Mouse (Mus musculus): ENCODE measurements at regions not wholly inside any gene's neighbourhood (a gene's known extent, or its start where the extent isn't known, plus 50 kb on each side); places are given as distances from the start of the nearest gene placed in this dataset.

GRCm38 (mm10) chr15:43926034-43926433 lies 3791.9 kb downstream of the 9330182O14Rik start:
- no peak for TF ChIP-seq CTCF (conservative IDR thresholded peaks at IDR 0.05; ENCODE audit: low read length)
- TF ChIP-seq POU5F1 (IDR thresholded peaks at IDR 0.05; ENCODE audit: borderline replicate concordance, low read length), result no peak
- no peak for TF ChIP-seq NANOG (IDR thresholded peaks at IDR 0.05; ENCODE audit: borderline replicate concordance, low read length)
- no peaks in the 10 kb centered on the region for H3K4me1 ChIP-seq (replicated peaks; ENCODE audit: low read depth, low read length)
- H3K4me3 ChIP-seq (replicated peaks; ENCODE audit: low read length), result no peak overlapping the region
- H3K27me3 ChIP-seq (ENCODE audit: insufficient read depth, low read length), result no peaks in the 10 kb centered on the region
- no peaks in the 10 kb centered on the region for H3K36me3 ChIP-seq (ENCODE audit: insufficient read depth, low read length)
- H3K9me3 ChIP-seq (ENCODE audit: low read length), result no peaks in the 10 kb centered on the region

- H3K27me3 ChIP-seq (ENCODE audit: insufficient read depth, low read length), result no peaks in the 10 kb centered on the region
- H3K4me3 ChIP-seq (replicated peaks; ENCODE audit: low read length), result no peak overlapping the region
- no peaks in the 10 kb centered on the region for H3K4me1 ChIP-seq (replicated peaks; ENCODE audit: low read depth, low read length)
- TF ChIP-seq POU5F1 (IDR thresholded peaks at IDR 0.05; ENCODE audit: borderline replicate concordance, low read length), result no peak
- no peak for TF ChIP-seq CTCF (conservative IDR thresholded peaks at IDR 0.05; ENCODE audit: low read length)
- H3K9me3 ChIP-seq (ENCODE audit: low read length), result no peaks in the 10 kb centered on the region
- no peaks in the 10 kb centered on the region for H3K36me3 ChIP-seq (ENCODE audit: insufficient read depth, low read length)
Observed at GRCm38 (mm10) chr15:43933608-43934007, 3799.4 kb downstream of the 9330182O14Rik start.

- H3K9me3 ChIP-seq (ENCODE audit: low read length), result no peaks in the 10 kb centered on the region
Observed at GRCm38 (mm10) chr15:43940424-43940823, 3806.3 kb downstream of the 9330182O14Rik start.

GRCm38 (mm10) chr15:43940905-43941304 lies 3806.7 kb downstream of the 9330182O14Rik start:
- Histone ChIP-seq H3K36me3 (ENCODE audit: insufficient read depth, low read length) (no peaks in the 10 kb centered on the region), H3K4me1 (replicated peaks; ENCODE audit: low read depth, low read length) (no peaks in the 10 kb centered on the region), H3K27me3 (ENCODE audit: insufficient read depth, low read length) (no peaks in the 10 kb centered on the region)

More at GRCm38 (mm10) chr15:43940424-43940823, 3806.3 kb downstream of the 9330182O14Rik start:
- Histone ChIP-seq H3K4me1 (replicated peaks; ENCODE audit: low read depth, low read length) (no peaks in the 10 kb centered on the region), H3K4me3 (replicated peaks; ENCODE audit: low read length) (no peak overlapping the region), H3K27me3 (ENCODE audit: insufficient read depth, low read length) (no peaks in the 10 kb centered on the region), H3K36me3 (ENCODE audit: insufficient read depth, low read length) (no peaks in the 10 kb centered on the region)
- TF ChIP-seq CTCF (conservative IDR thresholded peaks at IDR 0.05; ENCODE audit: low read length), result no peak
- no peak for TF ChIP-seq NANOG (IDR thresholded peaks at IDR 0.05; ENCODE audit: borderline replicate concordance, low read length)
- TF ChIP-seq POU5F1 (IDR thresholded peaks at IDR 0.05; ENCODE audit: borderline replicate concordance, low read length), result no peak

GRCm38 (mm10) chr15:43942002-43942660 lies 3808.0 kb downstream of the 9330182O14Rik start:
- no peaks in the 10 kb centered on the region for H3K36me3 ChIP-seq (ENCODE audit: insufficient read depth, low read length)
- no peaks in the 10 kb centered on the region for H3K9me3 ChIP-seq (ENCODE audit: low read length)
- no peak overlapping the region for H3K4me3 ChIP-seq (replicated peaks; ENCODE audit: low read length)
- H3K27me3 ChIP-seq (ENCODE audit: insufficient read depth, low read length), result no peaks in the 10 kb centered on the region
- no peak for TF ChIP-seq NANOG (IDR thresholded peaks at IDR 0.05; ENCODE audit: borderline replicate concordance, low read length)
- no peak for TF ChIP-seq CTCF (conservative IDR thresholded peaks at IDR 0.05; ENCODE audit: low read length)
- no peak for TF ChIP-seq POU5F1 (IDR thresholded peaks at IDR 0.05; ENCODE audit: borderline replicate concordance, low read length)
- no peaks in the 10 kb centered on the region for H3K4me1 ChIP-seq (replicated peaks; ENCODE audit: low read depth, low read length)

More at GRCm38 (mm10) chr15:43940905-43941304, 3806.7 kb downstream of the 9330182O14Rik start:
- H3K9me3 ChIP-seq (ENCODE audit: low read length), result no peaks in the 10 kb centered on the region
- TF ChIP-seq NANOG (IDR thresholded peaks at IDR 0.05; ENCODE audit: borderline replicate concordance, low read length) (no peak), CTCF (conservative IDR thresholded peaks at IDR 0.05; ENCODE audit: low read length) (no peak), POU5F1 (IDR thresholded peaks at IDR 0.05; ENCODE audit: borderline replicate concordance, low read length) (no peak)
- H3K4me3 ChIP-seq (replicated peaks; ENCODE audit: low read length), result no peak overlapping the region

- H3K4me3 ChIP-seq (replicated peaks; ENCODE audit: low read length), result no peak overlapping the region
- no peaks in the 10 kb centered on the region for H3K27me3 ChIP-seq (ENCODE audit: insufficient read depth, low read length)
- peaks cover 4% of the 10 kb centered on the region for H3K4me1 ChIP-seq (replicated peaks; ENCODE audit: low read depth, low read length)
- no peaks in the 10 kb centered on the region for H3K9me3 ChIP-seq (ENCODE audit: low read length)
- no peaks in the 10 kb centered on the region for H3K36me3 ChIP-seq (ENCODE audit: insufficient read depth, low read length)
- no peak for TF ChIP-seq NANOG (IDR thresholded peaks at IDR 0.05; ENCODE audit: borderline replicate concordance, low read length)
- TF ChIP-seq POU5F1 (IDR thresholded peaks at IDR 0.05; ENCODE audit: borderline replicate concordance, low read length), result no peak
- TF ChIP-seq CTCF (conservative IDR thresholded peaks at IDR 0.05; ENCODE audit: low read length), result no peak
Observed at GRCm38 (mm10) chr15:43984991-43985390, 3850.8 kb downstream of the 9330182O14Rik start.

- H3K27me3 ChIP-seq (ENCODE audit: insufficient read depth, low read length), result no peaks in the 10 kb centered on the region
- H3K4me1 ChIP-seq (replicated peaks; ENCODE audit: low read depth, low read length), result no peaks in the 10 kb centered on the region
- no peaks in the 10 kb centered on the region for H3K9me3 ChIP-seq (ENCODE audit: low read length)
- no peak overlapping the region for H3K4me3 ChIP-seq (replicated peaks; ENCODE audit: low read length)
- no peaks in the 10 kb centered on the region for H3K36me3 ChIP-seq (ENCODE audit: insufficient read depth, low read length)
- TF ChIP-seq CTCF (conservative IDR thresholded peaks at IDR 0.05; ENCODE audit: low read length) (peak; percentile 58), POU5F1 (IDR thresholded peaks at IDR 0.05; ENCODE audit: borderline replicate concordance, low read length) (no peak), NANOG (IDR thresholded peaks at IDR 0.05; ENCODE audit: borderline replicate concordance, low read length) (no peak)
Observed at GRCm38 (mm10) chr15:43991229-43991628, 3857.1 kb downstream of the 9330182O14Rik start.

- peaks cover 10% of the 10 kb centered on the region; the same call in 1 of the 2 replicates for H3K9me3 ChIP-seq (ENCODE audit: low read length)
- TF ChIP-seq CTCF (conservative IDR thresholded peaks at IDR 0.05; ENCODE audit: low read length) (no peak), NANOG (IDR thresholded peaks at IDR 0.05; ENCODE audit: borderline replicate concordance, low read length) (no peak), POU5F1 (IDR thresholded peaks at IDR 0.05; ENCODE audit: borderline replicate concordance, low read length) (no peak)
- H3K27me3 ChIP-seq (ENCODE audit: insufficient read depth, low read length), result no peaks in the 10 kb centered on the region
- H3K4me3 ChIP-seq (replicated peaks; ENCODE audit: low read length), result no peak overlapping the region
- H3K4me1 ChIP-seq (replicated peaks; ENCODE audit: low read depth, low read length), result peaks cover 6% of the 10 kb centered on the region
- no peaks in the 10 kb centered on the region for H3K36me3 ChIP-seq (ENCODE audit: insufficient read depth, low read length)
Observed at GRCm38 (mm10) chr15:43992936-43993335, 3858.8 kb downstream of the 9330182O14Rik start.
